Mouse (Mus musculus): ENCODE measurements around the gene Rgl1.

- no peak; the same call in 1 of the 2 replicates for TF ChIP-seq POLR2A (IDR thresholded peaks at IDR 0.05; ENCODE audit: extremely low read depth, insufficient read depth, low read length)
- no peak for TF ChIP-seq CTCF (IDR thresholded peaks at IDR 0.05; ENCODE audit: extremely low read depth, insufficient read depth, low read length)
Observed at GRCm38 (mm10) chr1:152750312-152750965, 15.7 kb downstream of the Rgl1 start, which contains the start of gene Apobec4.
